Mouse (Mus musculus) lung, embryonic 15.5 days (tissue): ENCODE data around the gene Prdm2. TPM values are rescaled to one million over a fixed set of nuclear protein-coding genes. Genes with fewer than 3 reads are reported as not detected.

Experiments used
- ATAC-seq: fragments of 200-750 bp; cut with Nextera tagmentation; 2 replicates; pipeline ENCODE4 v1.8.0; 2017; ENCODE audit warnings: moderate number of reproducible peaks, borderline replicate concordance; ENCODE audit not compliant: low FRiP score, low TSS enrichment; ENCODE audit errors: extremely low read depth
- H3K27ac ChIP-seq: fragments of 300-500 bp; sonication (generic); 2 replicates; pipeline ENCODE4 v1.5.1; 2015; ENCODE audit warnings: moderate library complexity, mild to moderate bottlenecking, inconsistent platforms
- H3K27me3 ChIP-seq: fragments of 300-500 bp; sonication (generic); 2 replicates; pipeline ENCODE4 v1.6.1; 2015; ENCODE audit warnings: inconsistent platforms
- H3K36me3 ChIP-seq: fragments of 300-500 bp; sonication (generic); 2 replicates; pipeline ENCODE4 v1.6.1; 2015; ENCODE audit warnings: inconsistent platforms
- H3K4me1 ChIP-seq: fragments of 300-500 bp; sonication (generic); 2 replicates; pipeline ENCODE4 v1.6.1; 2015; ENCODE audit warnings: inconsistent platforms
- H3K4me2 ChIP-seq: fragments of 300-500 bp; sonication (generic); 2 replicates; pipeline ENCODE4 v1.6.1; 2015; ENCODE audit warnings: inconsistent platforms, mild to moderate bottlenecking, moderate library complexity
- H3K4me3 ChIP-seq: fragments of 300-500 bp; sonication (generic); 2 replicates; pipeline ENCODE4 v1.5.1; 2015; ENCODE audit warnings: mild to moderate bottlenecking, inconsistent platforms
- H3K9ac ChIP-seq: fragments of 300-500 bp; sonication (generic); 2 replicates; pipeline ENCODE4 v1.6.1; 2015; ENCODE audit warnings: inconsistent platforms
- H3K9me3 ChIP-seq: fragments of 300-500 bp; sonication (generic); 2 replicates; pipeline ENCODE4 v1.6.1; 2016; ENCODE audit warnings: inconsistent platforms
- WGBS: fragments of 180-500 bp; shearing (Covaris S2); methylation state at CpG from one replicate; pipeline ENCODE4 v1.1.7; 2015; 5-methylcytosine and 5-hydroxymethylcytosine counted together
- polyA plus RNA-seq: library from polyadenylated mRNA; unstranded; fragments of >200 nt; fragmentation: Nextera tagmentation; extraction: Ambion mirVana; gene quantifications from 2 replicates; pipeline ENCODE4 v1.2.1, GENCODE M21; 2015

Gene Prdm2
- polyA plus RNA-seq, 1 experiment from 2014 or later, result 11.7 TPM

GRCm38 (mm10) chr4:143143615-143144014 is 69.2 kb downstream of the Prdm2 start:
- WGBS, result 45% methylated on average over 7 of the region's 7 CpGs
- 0 out of 2 replicates have a peak, but pooled peaks cover 13% of the 10 kb centered on the region for H3K4me1 ChIP-seq
- no peak for ATAC-seq
- H3K4me3 ChIP-seq, result no peak overlapping the region
- no peak overlapping the region for H3K27ac ChIP-seq
- H3K9me3 ChIP-seq, result no peaks in the 10 kb centered on the region
- no peak overlapping the region for H3K9ac ChIP-seq
- no peaks in the 10 kb centered on the region for H3K27me3 ChIP-seq
- H3K36me3 ChIP-seq, result peaks cover 15% of the 10 kb centered on the region
- no peak overlapping the region for H3K4me2 ChIP-seq

- Histone ChIP-seq H3K4me3 (no peak overlapping the region), H3K27ac (no peak overlapping the region), H3K4me2 (no peak overlapping the region), H3K9ac (no peak overlapping the region), H3K36me3 (peaks cover 18% of the 10 kb centered on the region), H3K9me3 (no peaks in the 10 kb centered on the region), H3K4me1 (0 out of 2 replicates have a peak, but pooled peaks cover 10% of the 10 kb centered on the region), H3K27me3 (no peaks in the 10 kb centered on the region)
- ATAC-seq, result no peak
- 65% methylated on average over 12 of the region's 12 CpGs for WGBS
These were observed 71.0 kb downstream of the Prdm2 start for GRCm38 (mm10) chr4:143141645-143142259.

GRCm38 (mm10) chr4:143140940-143141339 is 71.9 kb downstream of the Prdm2 start:
- Histone ChIP-seq H3K9ac (no peak overlapping the region), H3K27ac (no peak overlapping the region), H3K4me3 (no peak overlapping the region), H3K36me3 (peaks cover 18% of the 10 kb centered on the region), H3K9me3 (no peaks in the 10 kb centered on the region), H3K4me1 (0 out of 2 replicates have a peak, but pooled peaks cover 10% of the 10 kb centered on the region), H3K27me3 (no peaks in the 10 kb centered on the region), H3K4me2 (no peak overlapping the region)
- ATAC-seq, result no peak
- WGBS, result 80% methylated on average over 3 of the region's 3 CpGs

DNA sequence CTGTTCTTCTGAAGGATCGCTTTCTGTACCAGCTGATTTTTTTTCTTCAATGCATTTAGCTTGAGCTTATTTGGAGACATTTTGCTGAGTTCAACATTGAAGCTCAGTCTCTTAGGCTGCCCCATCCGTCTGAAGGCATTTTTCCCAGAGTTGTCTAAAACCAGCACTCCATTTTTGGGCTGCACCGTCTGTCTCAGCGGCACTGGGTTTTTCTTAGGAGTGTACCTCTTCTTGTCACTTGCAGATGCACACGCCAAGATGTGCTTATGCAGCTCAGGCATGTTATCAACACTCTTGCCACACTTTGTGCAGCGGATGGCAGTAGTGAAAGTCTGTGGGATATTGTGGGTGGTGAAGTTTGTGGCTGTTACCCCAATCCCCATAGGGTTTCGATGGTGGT is 80.4 kb downstream of the Prdm2 start:
- ATAC-seq, result no peak
- Histone ChIP-seq H3K36me3 (peaks cover 72% of the 10 kb centered on the region), H3K27me3 (no peaks in the 10 kb centered on the region), H3K4me1 (no peaks in the 10 kb centered on the region), H3K27ac (no peak overlapping the region), H3K4me2 (no peak overlapping the region), H3K9ac (no peak overlapping the region), H3K9me3 (no peaks in the 10 kb centered on the region), H3K4me3 (no peak overlapping the region)
- WGBS, result 92% methylated on average over 7 of the region's 7 CpGs

DNA sequence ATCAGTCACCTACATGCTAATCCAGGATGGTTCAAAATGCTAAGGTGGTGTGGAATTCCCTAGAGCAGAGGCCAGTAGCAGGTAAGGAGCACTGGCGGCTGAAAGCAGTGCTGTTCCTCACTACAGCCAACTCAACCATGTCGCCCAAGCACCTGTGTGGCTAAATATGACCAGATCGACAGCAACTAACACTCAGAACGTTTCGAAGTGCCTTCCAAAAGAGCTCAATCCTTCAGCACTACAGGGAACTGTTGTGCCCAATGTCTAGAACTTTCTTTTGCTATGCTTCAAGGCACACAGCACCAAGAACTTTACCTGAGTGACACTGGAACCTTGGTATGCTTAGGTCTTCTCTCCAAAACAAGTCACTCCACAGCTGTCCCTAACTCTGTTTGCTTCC is 82.4 kb downstream of the Prdm2 start:
- no peak overlapping the region for H3K27ac ChIP-seq
- no peaks in the 10 kb centered on the region for H3K4me1 ChIP-seq
- no peak overlapping the region for H3K4me3 ChIP-seq
- no peak overlapping the region for H3K9ac ChIP-seq
- H3K27me3 ChIP-seq, result no peaks in the 10 kb centered on the region
- H3K9me3 ChIP-seq, result no peaks in the 10 kb centered on the region
- WGBS, result 93% methylated on average over 5 of the region's 5 CpGs
- no peak for ATAC-seq
- H3K36me3 ChIP-seq, result peaks cover 64% of the 10 kb centered on the region
- H3K4me2 ChIP-seq, result no peak overlapping the region

GRCm38 (mm10) chr4:143129261-143129760 is 83.5 kb downstream of the Prdm2 start:
- no peak overlapping the region for H3K4me2 ChIP-seq
- no peaks in the 10 kb centered on the region for H3K27me3 ChIP-seq
- no peak for ATAC-seq
- H3K9ac ChIP-seq, result no peak overlapping the region
- no peaks in the 10 kb centered on the region for H3K4me1 ChIP-seq
- H3K36me3 ChIP-seq, result peaks cover 53% of the 10 kb centered on the region
- H3K9me3 ChIP-seq, result no peaks in the 10 kb centered on the region
- H3K4me3 ChIP-seq, result no peak overlapping the region
- H3K27ac ChIP-seq, result no peak overlapping the region
- 74% methylated on average over 4 of the region's 4 CpGs for WGBS

DNA sequence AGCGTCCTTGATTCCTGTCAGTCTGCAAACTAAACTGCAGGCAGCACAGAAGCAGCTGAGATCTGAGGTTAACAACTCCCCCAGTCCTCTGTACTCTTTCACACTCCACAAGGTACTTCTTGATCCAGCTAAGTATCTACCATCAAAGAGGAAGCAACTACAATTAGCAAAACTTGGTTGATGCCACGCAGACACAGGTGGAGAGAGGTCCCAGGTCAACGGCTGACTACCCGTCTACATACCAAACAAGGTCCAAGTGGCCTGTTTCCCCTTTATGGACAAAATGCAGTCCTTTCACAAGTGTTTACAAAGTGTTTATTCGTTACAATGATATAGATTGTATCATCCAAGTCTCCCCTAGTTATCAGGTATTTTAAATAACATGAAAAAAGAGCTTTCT is 85.6 kb downstream of the Prdm2 start:
- no peak overlapping the region for H3K4me2 ChIP-seq
- H3K9me3 ChIP-seq, result no peaks in the 10 kb centered on the region
- H3K4me3 ChIP-seq, result no peak overlapping the region
- H3K9ac ChIP-seq, result no peak overlapping the region
- 63% methylated on average over 5 of the region's 5 CpGs for WGBS
- ATAC-seq, result no peak
- no peaks in the 10 kb centered on the region for H3K27me3 ChIP-seq
- no peaks in the 10 kb centered on the region for H3K4me1 ChIP-seq
- peaks cover 32% of the 10 kb centered on the region for H3K36me3 ChIP-seq
- H3K27ac ChIP-seq, result no peak overlapping the region

DNA sequence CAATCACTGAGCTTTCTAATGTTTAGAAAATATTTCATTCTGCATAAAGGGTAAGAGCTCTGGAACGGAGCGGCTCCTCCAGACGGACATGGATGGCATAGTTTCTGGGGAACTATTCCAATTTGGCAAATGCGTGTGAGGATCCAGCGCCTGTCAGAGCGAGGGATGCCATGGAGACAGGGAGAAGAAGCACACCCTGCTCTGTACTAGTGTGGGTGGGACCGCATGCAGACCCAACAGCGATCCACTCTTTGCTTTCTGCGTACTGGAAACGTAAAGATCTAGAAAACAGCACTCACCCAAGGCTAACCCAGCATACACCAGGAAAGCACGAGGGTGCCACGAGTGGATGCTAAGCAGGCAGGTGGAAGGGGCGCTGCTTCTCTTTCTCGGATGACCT is 86.3 kb downstream of the Prdm2 start:
- no peaks in the 10 kb centered on the region for H3K27me3 ChIP-seq
- ATAC-seq, result no peak
- no peak overlapping the region for H3K27ac ChIP-seq
- H3K36me3 ChIP-seq, result peaks cover 25% of the 10 kb centered on the region
- H3K9ac ChIP-seq, result no peak overlapping the region
- no peaks in the 10 kb centered on the region for H3K9me3 ChIP-seq
- no peak overlapping the region for H3K4me2 ChIP-seq
- H3K4me1 ChIP-seq, result no peaks in the 10 kb centered on the region
- 94% methylated on average over 14 of the region's 14 CpGs for WGBS
- no peak overlapping the region for H3K4me3 ChIP-seq

- H3K4me3 ChIP-seq, result no peak overlapping the region
- H3K4me1 ChIP-seq, result no peaks in the 10 kb centered on the region
- ATAC-seq, result no peak
- WGBS, result 79% methylated on average over 6 of the region's 6 CpGs
- no peaks in the 10 kb centered on the region for H3K9me3 ChIP-seq
- no peak overlapping the region for H3K9ac ChIP-seq
- H3K36me3 ChIP-seq, result peaks cover 14% of the 10 kb centered on the region
- no peak overlapping the region for H3K4me2 ChIP-seq
- no peaks in the 10 kb centered on the region for H3K27me3 ChIP-seq
- no peak overlapping the region for H3K27ac ChIP-seq
These were observed 87.5 kb downstream of the Prdm2 start for GRCm38 (mm10) chr4:143125290-143125689.

DNA sequence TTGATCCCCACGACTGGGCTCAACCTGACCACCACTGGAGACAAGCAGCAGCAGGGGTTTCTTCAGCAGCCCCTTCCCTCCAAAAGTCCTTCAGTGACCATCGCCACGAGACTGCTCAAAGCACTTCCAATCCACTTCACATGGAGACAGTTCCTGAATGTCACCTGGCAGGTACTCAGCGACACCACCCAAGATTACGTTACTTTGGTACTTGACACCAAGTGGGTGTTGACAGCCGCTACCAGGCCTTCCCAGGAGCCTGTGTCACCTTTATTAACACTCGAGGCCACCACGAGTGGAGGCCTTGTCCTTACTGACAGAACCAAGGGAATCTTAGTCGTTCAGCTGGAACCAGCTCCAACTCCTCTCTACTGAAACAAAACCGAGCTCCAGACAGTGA is 89.8 kb downstream of the Prdm2 start:
- WGBS, result 53% methylated on average over 10 of the region's 10 CpGs
- no peak; the same call in 1 of the 2 replicates for ATAC-seq
- Histone ChIP-seq H3K4me3 (no peak overlapping the region), H3K9me3 (no peaks in the 10 kb centered on the region), H3K27me3 (no peaks in the 10 kb centered on the region), H3K36me3 (peaks cover under 1% of the 10 kb centered on the region; the same call in 1 of the 2 replicates), H3K9ac (no peak overlapping the region), H3K4me2 (no peak overlapping the region), H3K4me1 (no peaks in the 10 kb centered on the region), H3K27ac (no peak overlapping the region)

GRCm38 (mm10) chr4:143121174-143121573 is 91.6 kb downstream of the Prdm2 start:
- Histone ChIP-seq H3K9ac (no peak overlapping the region), H3K4me1 (no peaks in the 10 kb centered on the region), H3K4me3 (no peak overlapping the region), H3K27ac (no peak overlapping the region), H3K4me2 (no peak overlapping the region), H3K27me3 (no peaks in the 10 kb centered on the region), H3K36me3 (no peaks in the 10 kb centered on the region), H3K9me3 (no peaks in the 10 kb centered on the region)
- WGBS, result 76% methylated on average over 3 of the region's 3 CpGs
- no peak for ATAC-seq

- H3K27me3 ChIP-seq, result no peaks in the 10 kb centered on the region
- no peaks in the 10 kb centered on the region for H3K9me3 ChIP-seq
- no peak overlapping the region for H3K9ac ChIP-seq
- no peak overlapping the region for H3K27ac ChIP-seq
- no peak overlapping the region for H3K4me2 ChIP-seq
- H3K4me1 ChIP-seq, result no peaks in the 10 kb centered on the region
- ATAC-seq, result no peak
- H3K36me3 ChIP-seq, result no peaks in the 10 kb centered on the region
- 85% methylated on average over 8 of the region's 8 CpGs for WGBS
- no peak overlapping the region for H3K4me3 ChIP-seq
These were observed 92.8 kb downstream of the Prdm2 start for GRCm38 (mm10) chr4:143120008-143120407.
